Mouse (Mus musculus): ENCODE data around the gene Slc25a12.
A peak's percentile ranks its signal among the peaks of the same experiment; 100 is the strongest.

Slc25a12 gene

DNA sequence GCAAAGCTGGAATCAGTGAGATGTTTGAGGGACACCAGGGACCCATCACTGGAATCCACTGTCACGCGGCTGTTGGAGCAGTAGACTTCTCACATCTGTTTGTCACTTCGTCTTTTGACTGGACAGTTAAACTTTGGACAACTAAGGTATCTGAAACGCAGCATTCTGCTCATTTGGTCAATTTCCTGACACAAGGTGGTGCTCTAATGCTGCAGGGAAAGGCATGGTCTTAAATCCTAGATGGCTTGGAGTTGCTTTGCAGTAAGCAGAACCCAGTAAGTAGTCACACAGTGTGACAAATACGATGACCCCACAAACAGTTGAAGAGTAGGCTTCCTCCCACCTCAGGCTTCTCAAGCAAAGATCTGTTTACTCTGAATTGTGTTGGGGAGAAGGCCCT is 116.7 kb downstream of the Slc25a12 start:
- DNase-seq (ENCODE audit: low spot score in 2 of 2): peak in 1 of 2 experiments; percentile 39

GRCm38 (mm10) chr2:71248071-71248470 is 119.5 kb downstream of the Slc25a12 start:
- no peak for DNase-seq (ENCODE audit: low spot score in 2 of 2)

DNA sequence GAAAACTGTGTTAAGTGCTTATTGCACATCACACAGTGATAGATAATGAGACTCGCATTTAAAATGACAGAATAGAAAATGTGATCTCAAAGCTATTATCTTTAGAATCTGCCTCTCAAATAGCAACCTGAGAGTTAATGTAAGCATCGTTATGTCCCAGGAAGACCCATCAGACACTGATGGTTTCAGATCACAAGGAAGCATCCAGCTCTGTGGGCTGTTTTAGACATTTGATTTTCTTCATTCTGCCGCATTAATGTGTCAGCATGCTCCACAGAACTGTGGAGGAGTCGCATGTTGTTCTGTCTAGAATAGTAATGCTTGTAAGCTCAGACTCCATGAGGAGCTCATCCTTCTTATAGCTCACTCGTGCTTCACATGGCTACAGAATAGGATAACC is 121.5 kb downstream of the Slc25a12 start:
- no peak for DNase-seq (ENCODE audit: low spot score in 2 of 2)

DNA sequence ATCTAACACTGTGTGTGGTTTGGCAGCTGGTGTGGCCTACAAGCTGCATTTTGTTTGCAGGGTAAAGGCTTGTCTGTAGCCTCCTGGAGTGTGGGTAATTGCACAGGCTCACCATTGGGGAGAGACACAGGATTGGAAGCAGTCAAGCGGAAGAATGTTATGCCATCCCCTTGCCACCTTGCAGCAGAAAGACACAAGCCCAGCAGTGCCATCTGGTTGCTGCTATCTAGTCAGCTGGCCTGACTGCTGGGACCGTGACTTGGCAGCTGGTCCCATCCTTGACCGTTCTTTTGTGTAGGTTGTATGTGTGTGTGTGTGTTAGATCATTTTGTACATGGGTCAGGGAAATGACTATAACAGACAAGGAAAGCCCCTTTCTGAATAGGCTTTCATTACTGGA is 122.1 kb downstream of the Slc25a12 start:
- peak; percentile 42 to 62 for DNase-seq (ENCODE audit: low spot score in 2 of 2)

DNA sequence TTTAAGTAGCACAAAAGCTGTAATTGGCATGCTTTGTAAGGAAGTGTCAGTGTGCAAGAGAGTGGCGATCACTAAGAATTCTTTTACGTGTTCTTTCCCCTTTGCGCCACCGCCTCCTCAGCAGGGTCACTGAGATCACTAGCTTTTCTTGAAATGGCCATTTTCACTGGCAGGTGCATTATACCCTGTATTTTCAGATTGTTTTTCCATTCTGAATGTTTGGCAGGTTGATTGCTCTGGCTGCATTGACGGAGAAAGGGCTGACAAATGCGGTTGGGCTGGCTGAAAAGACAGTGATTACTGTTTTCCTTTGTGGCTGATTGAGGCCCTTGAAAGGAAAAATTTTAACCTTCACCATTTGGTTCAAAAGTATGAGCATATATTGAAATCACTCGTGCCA is 122.7 kb downstream of the Slc25a12 start:
- no peak for DNase-seq (ENCODE audit: low spot score in 2 of 2)

GRCm38 (mm10) chr2:71243058-71243672 is 124.4 kb downstream of the Slc25a12 start:
- no peak for DNase-seq (ENCODE audit: low spot score in 2 of 2)

GRCm38 (mm10) chr2:71242180-71242579 is 125.4 kb downstream of the Slc25a12 start:
- DNase-seq (ENCODE audit: low spot score in 2 of 2): no peak

DNA sequence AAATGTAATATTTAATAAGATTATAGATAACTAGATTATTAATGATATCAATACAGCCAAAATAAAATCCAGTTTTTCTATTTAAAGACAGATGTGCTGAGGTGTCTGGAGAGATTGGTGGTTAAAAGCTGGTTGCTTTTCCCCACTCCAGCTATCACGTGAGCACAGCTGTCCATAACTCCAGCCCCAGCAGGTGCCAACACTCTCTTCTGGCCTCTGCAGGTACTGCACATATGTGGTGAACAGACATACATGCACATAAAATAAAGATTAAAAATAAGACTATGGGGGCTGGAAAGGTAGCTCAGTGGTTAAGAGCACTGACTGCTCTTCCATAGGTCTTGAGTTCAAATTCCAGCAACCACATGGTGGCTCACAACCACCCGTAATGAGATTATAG is 126.0 kb downstream of the Slc25a12 start:
- DNase-seq (ENCODE audit: low spot score in 2 of 2): no peak

GRCm38 (mm10) chr2:71236009-71236408 is 131.5 kb downstream of the Slc25a12 start:
- DNase-seq (ENCODE audit: low spot score in 2 of 2): no peak

GRCm38 (mm10) chr2:71235420-71235819 is 132.1 kb downstream of the Slc25a12 start:
- no peak for DNase-seq (ENCODE audit: low spot score in 2 of 2)

DNA sequence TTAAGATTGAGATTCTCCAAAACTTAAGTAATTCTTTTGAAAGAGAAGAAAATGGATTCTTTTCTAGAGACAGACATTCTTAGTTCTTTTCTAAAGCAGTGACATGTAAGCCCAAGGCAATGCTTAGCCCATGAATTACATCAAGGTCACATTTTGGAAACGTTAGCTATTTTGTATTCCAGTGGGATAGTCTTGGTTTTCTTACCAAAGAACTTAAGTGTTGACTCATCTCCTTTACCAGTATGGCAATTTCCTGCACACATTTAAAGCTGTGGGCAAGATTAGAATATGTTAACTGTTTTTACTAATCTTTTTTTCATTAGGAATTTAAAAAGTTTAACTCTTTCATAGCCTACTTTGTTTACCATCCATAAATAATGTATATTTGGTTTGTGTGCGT is 134.6 kb downstream of the Slc25a12 start:
- DNase-seq (ENCODE audit: low spot score in 2 of 2): no peak

DNA sequence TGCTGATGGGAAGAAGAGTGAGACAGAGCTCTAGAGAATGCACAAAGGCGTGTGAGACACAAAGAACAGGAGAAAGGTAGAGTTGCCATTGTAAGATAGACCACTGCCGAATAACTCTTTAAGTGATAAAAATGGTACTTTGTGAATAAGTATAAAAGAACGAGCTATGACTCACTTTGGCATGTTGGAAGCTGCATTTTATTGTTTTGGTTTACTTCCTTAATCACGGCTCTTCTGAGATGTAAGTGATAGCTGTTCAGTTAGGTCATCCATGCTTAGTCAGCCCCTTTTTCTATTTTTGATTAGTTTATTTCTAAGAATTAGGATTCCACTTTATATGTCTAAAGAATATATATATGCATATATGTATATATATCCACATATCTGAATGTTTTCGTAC is 135.6 kb downstream of the Slc25a12 start:
- DNase-seq (ENCODE audit: low spot score in 2 of 2): no peak

DNA sequence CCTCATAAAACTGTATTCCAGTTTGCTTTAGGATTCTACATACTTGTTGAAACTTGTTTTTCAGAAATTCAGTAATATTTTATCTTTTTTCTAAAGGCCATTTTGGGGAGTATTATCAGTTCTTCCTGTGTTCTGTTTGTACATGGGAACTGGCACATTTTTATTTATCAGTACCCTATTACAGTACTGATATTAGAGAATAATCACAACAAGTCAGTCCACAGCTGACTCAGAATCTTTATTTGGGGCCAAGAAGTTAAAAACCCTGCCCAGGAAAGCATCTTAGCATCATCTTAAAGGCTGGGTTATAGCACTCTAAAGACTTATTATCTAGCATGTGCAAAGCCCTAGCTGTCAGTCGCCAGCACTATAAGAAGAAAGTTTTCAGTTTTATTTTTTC is 137.9 kb downstream of the Slc25a12 start:
- DNase-seq (ENCODE audit: low spot score in 2 of 2): no peak

DNA sequence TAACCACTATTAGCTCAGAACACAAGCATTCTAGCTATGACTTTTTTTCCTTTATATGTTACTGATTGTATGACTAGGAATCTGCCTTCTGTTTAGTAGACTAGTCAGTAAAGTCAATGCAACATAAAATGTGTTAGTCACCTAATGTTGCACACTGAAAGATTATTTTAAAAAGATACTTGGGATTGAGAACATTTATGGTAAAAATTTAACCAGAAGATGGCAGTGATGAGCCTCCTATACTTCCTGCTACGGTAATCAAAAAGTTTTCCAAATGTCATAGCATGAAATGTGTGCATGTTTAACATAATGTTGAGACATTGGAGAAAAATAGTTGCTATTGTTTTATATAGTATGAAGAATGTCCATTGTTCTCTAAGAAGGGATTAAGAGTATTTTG is 140.2 kb downstream of the Slc25a12 start:
- no peak for DNase-seq (ENCODE audit: low spot score in 2 of 2)
